Mouse (Mus musculus): Measurements from ENCODE around the gene Wrap53. TPM values are rescaled to one million over a fixed set of nuclear protein-coding genes. Genes with fewer than 3 reads are reported as not detected.

The Wrap53 gene
- total and polyA plus RNA-seq, 2 experiments from 2014 or later = 12.8 to 19.4 TPM

- WGBS = 77% methylated on average over 3 of the region's 3 CpGs
These were observed 28.5 kb upstream of the Wrap53 start for GRCm38 (mm10) chr11:69608525-69608924.

GRCm38 (mm10) chr11:69606832-69607231 is 26.8 kb upstream of the Wrap53 start:
- DNase-seq (ENCODE audit: low spot score) (no peak), ATAC-seq (no peak)
- no peak overlapping the region for H3K27ac ChIP-seq
- 85% methylated on average over 2 of the region's 2 CpGs for WGBS
- H3K4me3 ChIP-seq (ENCODE audit: low read length) = no peak overlapping the region
- H3K9ac ChIP-seq (replicated peaks; ENCODE audit: low read length) = no peak overlapping the region
- H3K9me3 ChIP-seq (ENCODE audit: low read length) = no peaks in the 10 kb centered on the region
- TF ChIP-seq CTCF (IDR thresholded peaks at IDR 0.05; ENCODE audit: low read depth) = no peak
- peaks cover 5% of the 10 kb centered on the region; the same call in 1 of the 2 replicates for H3K36me3 ChIP-seq (ENCODE audit: insufficient read depth, low read length)
- peaks cover 16% of the 10 kb centered on the region for H3K4me1 ChIP-seq (ENCODE audit: insufficient read depth, low read length)
- H3K4me2 ChIP-seq (ENCODE audit: low read depth, low read length) = no peak overlapping the region
- H3K27me3 ChIP-seq (ENCODE audit: insufficient read depth, low read length) = no peaks in the 10 kb centered on the region

More at GRCm38 (mm10) chr11:69608525-69608924, 28.5 kb upstream of the Wrap53 start:
- H3K27me3 ChIP-seq (ENCODE audit: insufficient read depth, low read length) = no peaks in the 10 kb centered on the region
- DNase-seq (ENCODE audit: low spot score) (no peak), ATAC-seq (no peak)
- peaks cover 8% of the 10 kb centered on the region; the same call in 1 of the 2 replicates for H3K4me1 ChIP-seq (ENCODE audit: insufficient read depth, low read length)
- no peak overlapping the region for H3K27ac ChIP-seq
- H3K4me2 ChIP-seq (ENCODE audit: low read depth, low read length) = no peak overlapping the region
- no peak overlapping the region for H3K9ac ChIP-seq (replicated peaks; ENCODE audit: low read length)
- no peaks in the 10 kb centered on the region for H3K36me3 ChIP-seq (ENCODE audit: insufficient read depth, low read length)
- H3K9me3 ChIP-seq (ENCODE audit: low read length) = no peaks in the 10 kb centered on the region
- no peak for TF ChIP-seq CTCF (IDR thresholded peaks at IDR 0.05; ENCODE audit: low read depth)
- H3K4me3 ChIP-seq (ENCODE audit: low read length) = no peak overlapping the region

GRCm38 (mm10) chr11:69606491-69606795 is 26.4 kb upstream of the Wrap53 start:
- Histone ChIP-seq H3K4me3 (ENCODE audit: low read length) (peak overlapping the region; percentile 95), H3K27ac (peak overlapping the region; percentile 65), H3K36me3 (ENCODE audit: insufficient read depth, low read length) (peaks cover 8% of the 10 kb centered on the region; the same call in 1 of the 2 replicates), H3K9me3 (ENCODE audit: low read length) (no peaks in the 10 kb centered on the region), H3K9ac (replicated peaks; ENCODE audit: low read length) (peak overlapping the region; percentile 95; the same call in 1 of the 2 replicates), H3K27me3 (ENCODE audit: insufficient read depth, low read length) (no peaks in the 10 kb centered on the region), H3K4me1 (ENCODE audit: insufficient read depth, low read length) (peaks cover 19% of the 10 kb centered on the region), H3K4me2 (ENCODE audit: low read depth, low read length) (peak overlapping the region; percentile 72)
- ATAC-seq (no peak), DNase-seq (ENCODE audit: low spot score) (no peak)
- no peak for TF ChIP-seq CTCF (IDR thresholded peaks at IDR 0.05; ENCODE audit: low read depth)
- 58% methylated on average over 2 of the region's 2 CpGs for WGBS

GRCm38 (mm10) chr11:69605726-69606490 is 25.9 kb upstream of the Wrap53 start, which contains the start of gene Atp1b2:
Gene Atp1b2 (minus strand): TSS chr11:69605942.
- 3% methylated on average over 32 of the region's 32 CpGs for WGBS
- ATAC-seq = peak; percentile 94

GRCm38 (mm10) chr11:69604795-69605664 is 25.0 kb upstream of the Wrap53 start:
- DNase-seq (ENCODE audit: low spot score) = peak; percentile 80
- Histone ChIP-seq H3K27me3 (ENCODE audit: insufficient read depth, low read length) (no peaks in the 10 kb centered on the region), H3K4me2 (ENCODE audit: low read depth, low read length) (peak overlapping the region; percentile 72), H3K4me1 (ENCODE audit: insufficient read depth, low read length) (peaks cover 26% of the 10 kb centered on the region), H3K4me3 (ENCODE audit: low read length) (peak overlapping the region; percentile 95), H3K36me3 (ENCODE audit: insufficient read depth, low read length) (peaks cover 8% of the 10 kb centered on the region; the same call in 1 of the 2 replicates), H3K9ac (replicated peaks; ENCODE audit: low read length) (peak overlapping the region; percentile 95), H3K27ac (peak overlapping the region; percentile 95), H3K9me3 (ENCODE audit: low read length) (no peaks in the 10 kb centered on the region)
- no peak for TF ChIP-seq CTCF (IDR thresholded peaks at IDR 0.05; ENCODE audit: low read depth)
- under 1% methylated on average over 70 of the region's 73 CpGs for WGBS
- peak; percentile 61 for ATAC-seq

More at GRCm38 (mm10) chr11:69605726-69606490, 25.9 kb upstream of the Wrap53 start, which contains the start of gene Atp1b2:
- peak; percentile 95 for DNase-seq (ENCODE audit: low spot score)
- Histone ChIP-seq H3K4me2 (ENCODE audit: low read depth, low read length) (peak within 1 kb of the TSS; percentile 72), H3K4me1 (ENCODE audit: insufficient read depth, low read length) (peaks cover 20% of the 10 kb centered on the region), H3K27ac (peak within 1 kb of the TSS; percentile 95), H3K36me3 (ENCODE audit: insufficient read depth, low read length) (peaks cover 8% of the 10 kb centered on the region; the same call in 1 of the 2 replicates), H3K9me3 (ENCODE audit: low read length) (no peaks in the 10 kb centered on the region), H3K27me3 (ENCODE audit: insufficient read depth, low read length) (no peaks in the 10 kb centered on the region), H3K4me3 (ENCODE audit: low read length) (peak within 1 kb of the TSS; percentile 95), H3K9ac (replicated peaks; ENCODE audit: low read length) (peak within 1 kb of the TSS; percentile 95)
- no peak for TF ChIP-seq CTCF (IDR thresholded peaks at IDR 0.05; ENCODE audit: low read depth)

GRCm38 (mm10) chr11:69604347-69604746 is 24.3 kb upstream of the Wrap53 start:
- Histone ChIP-seq H3K36me3 (ENCODE audit: insufficient read depth, low read length) (peaks cover 8% of the 10 kb centered on the region; the same call in 1 of the 2 replicates), H3K27me3 (ENCODE audit: insufficient read depth, low read length) (no peaks in the 10 kb centered on the region), H3K9me3 (ENCODE audit: low read length) (no peaks in the 10 kb centered on the region), H3K4me2 (ENCODE audit: low read depth, low read length) (peak overlapping the region; percentile 72), H3K4me3 (ENCODE audit: low read length) (peak overlapping the region; percentile 95), H3K9ac (replicated peaks; ENCODE audit: low read length) (peak overlapping the region; percentile 95), H3K4me1 (ENCODE audit: insufficient read depth, low read length) (peaks cover 28% of the 10 kb centered on the region), H3K27ac (peak overlapping the region; percentile 95)
- WGBS = 18% methylated on average over 3 of the region's 3 CpGs
- peak; percentile 21; the same call in 1 of the 2 replicates for ATAC-seq
- no peak for TF ChIP-seq CTCF (IDR thresholded peaks at IDR 0.05; ENCODE audit: low read depth)
- peak; percentile 23 for DNase-seq (ENCODE audit: low spot score)
